ENCODE assay signal across 8 mouse cellular contexts in the genomic region with DNA sequence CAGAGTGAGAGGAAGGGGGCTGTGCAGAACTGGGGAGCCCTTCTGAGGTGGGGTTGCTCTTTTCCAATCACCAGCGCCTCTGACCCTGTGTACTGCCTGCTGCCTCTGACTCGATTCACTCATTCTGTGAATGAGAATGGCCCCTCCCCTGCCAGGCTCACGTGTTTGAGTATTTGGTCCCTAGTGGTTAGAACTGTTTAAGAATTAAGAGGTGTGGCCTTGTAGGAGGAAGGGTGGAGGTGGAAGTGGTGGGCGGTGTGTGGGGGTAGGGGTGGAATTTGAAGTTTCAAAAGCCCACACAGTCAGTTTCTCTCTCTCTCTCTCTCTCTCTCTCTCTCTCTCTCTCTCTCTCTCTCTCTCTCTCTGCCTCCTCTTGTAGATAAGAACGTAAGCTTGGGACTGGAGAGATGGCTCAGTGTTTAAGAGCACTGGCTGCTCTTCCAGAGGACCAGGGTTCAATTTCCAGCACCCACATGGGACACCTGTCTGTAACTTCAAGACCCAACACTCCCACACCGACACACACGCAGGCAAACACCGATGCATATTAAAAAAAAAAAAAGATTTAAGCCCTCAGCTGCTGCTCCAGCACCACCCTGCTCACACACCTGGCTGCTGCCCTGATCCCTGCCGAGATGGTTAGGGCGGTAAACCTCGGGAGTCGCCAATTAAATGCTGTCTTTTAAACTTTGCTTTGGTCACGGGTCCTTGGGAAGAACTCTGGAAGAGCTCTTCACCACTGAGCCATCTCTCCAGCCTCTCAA. TPM values are rescaled to one million over a fixed set of nuclear protein-coding genes. Genes with fewer than 3 reads are reported as not detected.
DNase-seq lines count a peak whose midpoint lies in the region; ATAC-seq and TF ChIP-seq lines count a peak whose summit lies in the region.

No protein-coding gene starts in this region.

- 9% methylated on average over 13 of the region's 13 CpGs for WGBS in kidney, embryonic 14.5 days
- WGBS in kidney, adult 2 months = 20% methylated on average over 13 of the region's 13 CpGs
- WGBS in intestine, embryonic 15.5 days = 14% methylated on average over 13 of the region's 13 CpGs

- no peak overlapping the region for H3K4me3 ChIP-seq in kidney, embryonic 14.5 days (ENCODE audit: low read length)
- no peak overlapping the region for H3K4me3 ChIP-seq in kidney, adult 2 months (ENCODE audit: insufficient read depth, low read depth, low read length)
- H3K4me3 ChIP-seq in intestine, embryonic 15.5 days (replicated peaks) = no peak overlapping the region

- ATAC-seq in kidney, embryonic 14.5 days (ENCODE audit: low FRiP score, low TSS enrichment) = peak; percentile 54
- ATAC-seq in intestine, embryonic 15.5 days = peak; percentile 79
- peak; percentile 93 for ATAC-seq in megakaryocyte-erythroid progenitor cell, adult 5-6 weeks (replicated peaks; ENCODE audit: low FRiP score, low TSS enrichment, poor library complexity, severe bottlenecking)

- DNase-seq in kidney, adult 2 months = no peak
- DNase-seq in c-Kit-positive CD71-positive TER-119-positive erythroid progenitor cells, embryonic 14.5 days (ENCODE audit: low spot score) = peak; percentile 44
- DNase-seq in thymus, postnatal 4 days = peak; percentile 84
- DNase-seq in urinary bladder, postnatal 36 days (ENCODE audit: low spot score in 2 of 2) = no peak
- DNase-seq in right cerebral cortex, postnatal 4 days = no peak

- no peak for TF ChIP-seq POLR2A in kidney, adult 2 months (IDR thresholded peaks at IDR 0.05; ENCODE audit: low read depth, low read length)

- no peak overlapping the region for H3K27ac ChIP-seq in kidney, embryonic 14.5 days (ENCODE audit: low read depth, low read length)
- no peak overlapping the region for H3K27ac ChIP-seq in kidney, adult 2 months (ENCODE audit: insufficient read depth, low read depth, low read length)
- H3K27ac ChIP-seq in intestine, embryonic 15.5 days = no peak overlapping the region; the same call in 1 of the 2 replicates

- no peaks in the 10 kb centered on the region for H3K9me3 ChIP-seq in kidney, embryonic 14.5 days (ENCODE audit: control insufficient read depth, low read length)
- H3K9me3 ChIP-seq in intestine, embryonic 15.5 days = no peaks in the 10 kb centered on the region

- H3K9ac ChIP-seq in kidney, embryonic 14.5 days (ENCODE audit: low read depth, low read length) = no peak overlapping the region
- H3K9ac ChIP-seq in intestine, embryonic 15.5 days = peak overlapping the region; percentile 22; the same call in 1 of the 2 replicates

- no peaks in the 10 kb centered on the region for H3K36me3 ChIP-seq in kidney, embryonic 14.5 days (ENCODE audit: control insufficient read depth, insufficient read depth, low read length)
- H3K36me3 ChIP-seq in kidney, adult 2 months (ENCODE audit: control insufficient read depth, insufficient read depth, low read length) = no peaks in the 10 kb centered on the region
- no peaks in the 10 kb centered on the region for H3K36me3 ChIP-seq in intestine, embryonic 15.5 days

- no peaks in the 10 kb centered on the region for H3K4me1 ChIP-seq in kidney, embryonic 14.5 days (ENCODE audit: control insufficient read depth, insufficient read depth, low read length)
- no peaks in the 10 kb centered on the region for H3K4me1 ChIP-seq in kidney, adult 2 months (ENCODE audit: control insufficient read depth, insufficient read depth, low read length)
- no peaks in the 10 kb centered on the region for H3K4me1 ChIP-seq in intestine, embryonic 15.5 days (replicated peaks)

- H3K27me3 ChIP-seq in kidney, embryonic 14.5 days (ENCODE audit: control insufficient read depth, insufficient read depth, low read length) = no peaks in the 10 kb centered on the region
- no peaks in the 10 kb centered on the region for H3K27me3 ChIP-seq in kidney, adult 2 months (replicated peaks; ENCODE audit: control insufficient read depth, insufficient read depth, low read length)
- no peaks in the 10 kb centered on the region; the same call in 1 of the 2 replicates for H3K27me3 ChIP-seq in intestine, embryonic 15.5 days (replicated peaks)

- TF ChIP-seq CTCF in kidney, adult 2 months (conservative IDR thresholded peaks at IDR 0.05; ENCODE audit: insufficient read depth, insufficient read length, low read depth, low read length) = no peak

- peak overlapping the region; percentile 27; the same call in 1 of the 2 replicates for H3K4me2 ChIP-seq in kidney, embryonic 14.5 days (replicated peaks; ENCODE audit: low read depth, low read length)
- peak overlapping the region; percentile 49 for H3K4me2 ChIP-seq in intestine, embryonic 15.5 days (replicated peaks)

RNA-seq across cellular contexts. Expression of a gene that starts 35.4 kb away (rescaled TPM):
- polyA plus RNA-seq in kidney, embryonic 14.5 days (2014; fragmentation: Nextera tagmentation; extraction: Ambion mirVana) = 0.07 and 0.08 TPM in 2 replicates
- 0.03 TPM in 2 replicates for polyA plus RNA-seq in kidney, adult 2 months (2012; rRNA removed)
- polyA plus RNA-seq in intestine, embryonic 15.5 days (2015; fragmentation: Nextera tagmentation; extraction: Ambion mirVana) = 0.23 and 0.36 TPM in 2 replicates
- not detected in 2 replicates for total RNA-seq in megakaryocyte-erythroid progenitor cell, adult 5-6 weeks (2014; fragmentation: Nextera tagmentation)
- not detected in 2 replicates for total RNA-seq in megakaryocyte-erythroid progenitor cell, adult 5-6 weeks (2017)

Comparison
In these comparisons a context has a peak if more than half of its experiments do, and no peak if none do; other contexts are left out.
1. DNase-seq: peak in c-Kit-positive CD71-positive TER-119-positive erythroid progenitor cells, embryonic 14.5 days (single experiment) and thymus, postnatal 4 days (single experiment); none in kidney, adult 2 months (single experiment), urinary bladder, postnatal 36 days (0 of 2) and right cerebral cortex, postnatal 4 days (single experiment).
2. Peak in every context shown above with its lines, with median percentiles within 50 percentile points of each other: ATAC-seq.